Mouse (Mus musculus): ENCODE results near the gene Csk. TPM values are rescaled to one million over a fixed set of nuclear protein-coding genes. Genes with fewer than 3 reads are reported as not detected.
A peak's percentile ranks its signal among the peaks of the same experiment; 100 is the strongest.

Gene Csk
- polyA plus RNA-seq, 1 experiment: 30.7 TPM

- Histone ChIP-seq H3K9me3 (replicated peaks; ENCODE audit: control insufficient read depth, insufficient read depth, low read length, poor library complexity, severe bottlenecking) (no peaks in the 10 kb centered on the region), H3K4me1 (ENCODE audit: control insufficient read depth, insufficient read depth, low read length) (peaks cover 5% of the 10 kb centered on the region), H3K4me3 (ENCODE audit: low read depth, low read length) (no peak overlapping the region), H3K27me3 (ENCODE audit: control insufficient read depth, insufficient read depth, low read length, poor library complexity, severe bottlenecking) (no peaks in the 10 kb centered on the region), H3K27ac (ENCODE audit: insufficient read depth, low read length) (no peak overlapping the region), H3K9ac (ENCODE audit: low read depth, poor library complexity, severe bottlenecking) (no peak overlapping the region), H3K36me3 (ENCODE audit: control insufficient read depth, insufficient read depth, low read length, poor library complexity, severe bottlenecking) (no peaks in the 10 kb centered on the region)
- TF ChIP-seq CTCF (IDR thresholded peaks at IDR 0.05; ENCODE audit: low read depth, low read length): no peak
- no peak for TF ChIP-seq POLR2A (IDR thresholded peaks at IDR 0.05; ENCODE audit: insufficient read depth, low read length)
- TF ChIP-seq EP300 (IDR thresholded peaks at IDR 0.05; ENCODE audit: insufficient read depth, low read depth, low read length): no peak
These were observed 51.3 kb downstream of the Csk start for GRCm38 (mm10) chr9:57602098-57602497.

GRCm38 (mm10) chr9:57601353-57601706, 52.1 kb downstream of the Csk start:
- no peak overlapping the region for H3K9ac ChIP-seq (ENCODE audit: low read depth, poor library complexity, severe bottlenecking)

GRCm38 (mm10) chr9:57600620-57601352, 52.6 kb downstream of the Csk start:
- H3K36me3 ChIP-seq (ENCODE audit: control insufficient read depth, insufficient read depth, low read length, poor library complexity, severe bottlenecking): no peaks in the 10 kb centered on the region
- no peaks in the 10 kb centered on the region for H3K9me3 ChIP-seq (replicated peaks; ENCODE audit: control insufficient read depth, insufficient read depth, low read length, poor library complexity, severe bottlenecking)
- H3K9ac ChIP-seq (ENCODE audit: low read depth, poor library complexity, severe bottlenecking): no peak overlapping the region
- TF ChIP-seq EP300 (IDR thresholded peaks at IDR 0.05; ENCODE audit: insufficient read depth, low read depth, low read length) (0 out of 2 replicates have a peak, but pooled peaks have one; percentile 32), POLR2A (IDR thresholded peaks at IDR 0.05; ENCODE audit: insufficient read depth, low read length) (no peak)
- peaks cover 5% of the 10 kb centered on the region for H3K4me1 ChIP-seq (ENCODE audit: control insufficient read depth, insufficient read depth, low read length)
- no peak overlapping the region for H3K27ac ChIP-seq (ENCODE audit: insufficient read depth, low read length)
- H3K4me3 ChIP-seq (ENCODE audit: low read depth, low read length): no peak overlapping the region
- H3K27me3 ChIP-seq (ENCODE audit: control insufficient read depth, insufficient read depth, low read length, poor library complexity, severe bottlenecking): no peaks in the 10 kb centered on the region

More at GRCm38 (mm10) chr9:57601353-57601706, 52.1 kb downstream of the Csk start:
- peaks cover 5% of the 10 kb centered on the region for H3K4me1 ChIP-seq (ENCODE audit: control insufficient read depth, insufficient read depth, low read length)
- H3K27ac ChIP-seq (ENCODE audit: insufficient read depth, low read length): no peak overlapping the region
- no peaks in the 10 kb centered on the region for H3K9me3 ChIP-seq (replicated peaks; ENCODE audit: control insufficient read depth, insufficient read depth, low read length, poor library complexity, severe bottlenecking)
- TF ChIP-seq POLR2A (IDR thresholded peaks at IDR 0.05; ENCODE audit: insufficient read depth, low read length) (no peak), CTCF (IDR thresholded peaks at IDR 0.05; ENCODE audit: low read depth, low read length) (no peak), EP300 (IDR thresholded peaks at IDR 0.05; ENCODE audit: insufficient read depth, low read depth, low read length) (no peak)
- no peaks in the 10 kb centered on the region for H3K36me3 ChIP-seq (ENCODE audit: control insufficient read depth, insufficient read depth, low read length, poor library complexity, severe bottlenecking)
- H3K4me3 ChIP-seq (ENCODE audit: low read depth, low read length): no peak overlapping the region
- no peaks in the 10 kb centered on the region for H3K27me3 ChIP-seq (ENCODE audit: control insufficient read depth, insufficient read depth, low read length, poor library complexity, severe bottlenecking)

- Histone ChIP-seq H3K4me1 (ENCODE audit: control insufficient read depth, insufficient read depth, low read length) (peaks cover 5% of the 10 kb centered on the region), H3K9me3 (replicated peaks; ENCODE audit: control insufficient read depth, insufficient read depth, low read length, poor library complexity, severe bottlenecking) (no peaks in the 10 kb centered on the region), H3K4me3 (ENCODE audit: low read depth, low read length) (no peak overlapping the region), H3K36me3 (ENCODE audit: control insufficient read depth, insufficient read depth, low read length, poor library complexity, severe bottlenecking) (no peaks in the 10 kb centered on the region), H3K9ac (ENCODE audit: low read depth, poor library complexity, severe bottlenecking) (no peak overlapping the region), H3K27me3 (ENCODE audit: control insufficient read depth, insufficient read depth, low read length, poor library complexity, severe bottlenecking) (no peaks in the 10 kb centered on the region), H3K27ac (ENCODE audit: insufficient read depth, low read length) (no peak overlapping the region)
- no peak for TF ChIP-seq CTCF (IDR thresholded peaks at IDR 0.05; ENCODE audit: low read depth, low read length)
- TF ChIP-seq EP300 (IDR thresholded peaks at IDR 0.05; ENCODE audit: insufficient read depth, low read depth, low read length): no peak
- TF ChIP-seq POLR2A (IDR thresholded peaks at IDR 0.05; ENCODE audit: insufficient read depth, low read length): no peak
These were observed 54.4 kb downstream of the Csk start for GRCm38 (mm10) chr9:57598851-57599563.

GRCm38 (mm10) chr9:57597929-57598382, 55.5 kb downstream of the Csk start:
- H3K27me3 ChIP-seq (ENCODE audit: control insufficient read depth, insufficient read depth, low read length, poor library complexity, severe bottlenecking): no peaks in the 10 kb centered on the region
- H3K4me1 ChIP-seq (ENCODE audit: control insufficient read depth, insufficient read depth, low read length): peaks cover 5% of the 10 kb centered on the region
- H3K27ac ChIP-seq (ENCODE audit: insufficient read depth, low read length): no peak overlapping the region
- H3K36me3 ChIP-seq (ENCODE audit: control insufficient read depth, insufficient read depth, low read length, poor library complexity, severe bottlenecking): no peaks in the 10 kb centered on the region
- H3K9me3 ChIP-seq (replicated peaks; ENCODE audit: control insufficient read depth, insufficient read depth, low read length, poor library complexity, severe bottlenecking): no peaks in the 10 kb centered on the region
- no peak overlapping the region for H3K4me3 ChIP-seq (ENCODE audit: low read depth, low read length)
- no peak overlapping the region for H3K9ac ChIP-seq (ENCODE audit: low read depth, poor library complexity, severe bottlenecking)
- TF ChIP-seq CTCF (IDR thresholded peaks at IDR 0.05; ENCODE audit: low read depth, low read length) (no peak), POLR2A (IDR thresholded peaks at IDR 0.05; ENCODE audit: insufficient read depth, low read length) (no peak), EP300 (IDR thresholded peaks at IDR 0.05; ENCODE audit: insufficient read depth, low read depth, low read length) (no peak)

- Histone ChIP-seq H3K27me3 (ENCODE audit: control insufficient read depth, insufficient read depth, low read length, poor library complexity, severe bottlenecking) (no peaks in the 10 kb centered on the region), H3K9me3 (replicated peaks; ENCODE audit: control insufficient read depth, insufficient read depth, low read length, poor library complexity, severe bottlenecking) (no peaks in the 10 kb centered on the region), H3K4me1 (ENCODE audit: control insufficient read depth, insufficient read depth, low read length) (peaks cover 5% of the 10 kb centered on the region), H3K36me3 (ENCODE audit: control insufficient read depth, insufficient read depth, low read length, poor library complexity, severe bottlenecking) (no peaks in the 10 kb centered on the region), H3K27ac (ENCODE audit: insufficient read depth, low read length) (no peak overlapping the region), H3K9ac (ENCODE audit: low read depth, poor library complexity, severe bottlenecking) (no peak overlapping the region), H3K4me3 (ENCODE audit: low read depth, low read length) (no peak overlapping the region)
- TF ChIP-seq CTCF (IDR thresholded peaks at IDR 0.05; ENCODE audit: low read depth, low read length) (no peak), EP300 (IDR thresholded peaks at IDR 0.05; ENCODE audit: insufficient read depth, low read depth, low read length) (no peak), POLR2A (IDR thresholded peaks at IDR 0.05; ENCODE audit: insufficient read depth, low read length) (no peak)
These were observed 56.2 kb downstream of the Csk start for GRCm38 (mm10) chr9:57597265-57597664.

All from ES-Bruce4 (cell line).